Mouse (Mus musculus) kidney, postnatal 25 days (tissue): ENCODE results near the gene Gm20458.
A peak's percentile ranks its signal among the peaks of the same experiment; 100 is the strongest.

Experiments
- DNase-seq, 2 experiments: peaks; one replicate each; pipeline ENCODE4 v3.0.0; 2021; ENCODE audit warnings: mixed read lengths in 2 of 2

The Gm20458 gene

DNA sequence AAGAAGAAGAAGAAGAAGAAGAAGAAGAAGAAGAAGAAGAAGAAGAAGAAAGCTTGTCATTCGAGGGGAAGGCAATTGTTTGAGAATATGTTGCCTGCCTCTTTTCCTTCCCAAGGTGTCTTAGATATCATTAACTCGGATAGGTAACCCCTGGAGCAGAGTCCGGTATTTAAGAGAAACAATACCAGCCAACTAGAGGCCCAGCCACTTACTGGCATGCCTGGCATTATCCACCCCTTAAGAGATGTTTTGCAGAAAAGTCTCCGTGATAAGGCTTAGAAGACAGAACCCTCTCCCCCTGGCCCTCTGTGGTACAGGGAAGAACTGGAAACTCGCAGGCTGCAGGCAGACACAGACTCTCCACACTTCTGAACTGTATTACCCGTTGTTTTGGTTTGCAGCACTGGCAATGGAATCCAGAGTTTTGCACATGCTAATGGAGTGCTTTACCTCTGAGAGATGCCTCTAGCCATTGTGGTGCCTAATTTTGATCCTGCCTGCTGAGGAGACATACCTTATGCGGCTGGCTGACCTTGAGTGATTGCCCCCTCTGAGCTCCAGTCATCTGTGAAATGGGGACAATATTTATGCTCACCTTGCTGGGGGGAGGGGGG is 6.8 kb upstream of the Gm20458 start:
- peak; percentile 42 to 68 for DNase-seq

DNA sequence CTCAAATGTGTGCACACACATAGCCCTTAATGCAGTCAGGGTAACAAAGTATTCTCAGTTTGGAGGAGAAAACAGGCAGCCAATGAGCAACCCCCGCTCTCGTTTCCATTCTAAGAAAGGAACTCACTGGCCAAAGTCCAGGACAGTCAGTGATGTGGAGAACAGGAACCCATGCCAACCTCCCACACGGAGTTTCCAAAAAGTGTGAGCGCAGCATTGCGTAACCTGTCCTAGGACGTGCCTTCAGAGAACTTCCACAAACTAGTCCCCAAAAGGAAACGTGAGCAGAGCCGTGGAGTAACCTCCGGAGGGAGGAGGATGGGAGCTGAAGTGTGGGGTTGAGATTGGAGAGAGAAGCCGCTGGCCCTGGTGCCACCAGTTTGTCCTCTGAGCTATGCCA is 5.9 kb upstream of the Gm20458 start:
- DNase-seq, result peak; percentile 95 to 96

DNA sequence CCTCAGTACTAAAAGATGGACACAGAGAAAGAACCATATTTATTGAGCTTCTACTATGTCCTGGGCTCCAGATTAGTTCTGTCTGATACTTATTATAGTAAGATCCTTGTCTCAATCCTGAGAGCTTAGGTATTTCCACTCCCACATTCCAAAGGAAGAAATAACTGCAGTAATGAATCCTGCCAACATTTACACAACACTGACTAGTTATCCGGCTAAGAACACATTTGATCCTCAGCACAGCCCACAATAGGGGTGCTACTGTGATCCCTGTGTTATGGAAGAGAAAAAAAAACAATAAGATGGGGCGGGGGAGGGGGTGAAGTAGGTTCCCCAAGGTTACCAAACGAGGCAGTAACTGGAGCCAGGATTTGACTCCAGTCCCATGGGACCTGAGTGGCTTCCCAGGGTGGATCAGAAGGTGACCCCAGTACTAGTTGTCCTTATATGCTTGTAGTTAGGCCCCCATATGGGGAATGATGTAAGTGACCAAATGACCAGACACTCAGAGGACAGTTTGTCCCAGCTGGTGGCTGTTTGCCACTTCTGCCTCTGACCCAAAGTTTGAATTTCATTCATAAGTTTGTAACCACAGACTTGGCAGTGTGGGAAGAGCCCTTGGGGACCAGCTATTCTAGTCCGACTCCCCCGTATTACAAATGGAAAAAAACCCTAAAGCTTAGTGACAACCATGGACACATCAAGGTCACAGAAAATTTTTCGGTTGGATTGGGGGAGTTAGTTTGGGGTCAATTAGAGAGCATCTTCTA is 5.2 kb upstream of the Gm20458 start:
- DNase-seq, result peak in 1 of 2 experiments; percentile 71

DNA sequence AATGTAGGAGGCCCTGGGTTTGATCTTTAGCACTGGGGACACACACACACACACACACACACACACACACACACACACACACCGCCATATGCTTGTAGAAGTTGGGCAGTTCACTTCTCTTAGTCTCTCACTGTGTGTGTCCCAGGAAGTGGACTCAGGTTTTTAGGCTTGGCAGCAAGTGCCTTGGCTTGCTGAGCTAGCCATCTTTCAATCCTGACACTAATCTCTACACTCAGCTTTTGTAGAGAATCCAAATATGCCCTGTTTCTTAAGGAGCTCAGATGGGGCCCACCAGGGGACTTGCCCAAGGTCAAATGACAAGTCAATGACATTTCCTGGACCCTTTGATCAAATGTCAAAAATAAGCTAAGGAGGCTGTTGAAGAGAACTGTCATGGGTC is 4.4 kb upstream of the Gm20458 start:
- DNase-seq, result no peak

DNA sequence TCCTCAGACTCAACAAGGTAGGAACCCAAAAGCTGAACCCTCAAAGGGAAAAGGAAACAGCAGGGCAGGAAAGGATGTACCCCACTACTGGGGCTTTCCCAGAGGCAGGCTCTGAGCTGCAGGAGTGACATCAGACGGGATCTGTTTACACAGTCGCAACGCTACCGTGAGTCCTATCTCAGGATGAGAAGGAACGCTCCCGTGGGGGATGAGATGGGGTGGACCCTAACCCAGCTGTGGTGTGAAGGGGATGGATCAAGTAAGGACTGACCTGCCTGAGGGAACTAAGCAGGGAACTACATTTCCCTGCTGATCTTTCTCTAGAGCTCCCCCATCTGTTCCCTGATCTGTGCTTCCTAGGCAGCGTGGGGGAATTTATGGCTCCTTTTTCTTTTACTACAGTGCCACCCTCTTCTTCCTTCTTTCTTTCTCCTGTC is 3.9 kb upstream of the Gm20458 start, which contains the start of gene Sys1:
Gene Sys1 (plus strand): TSS at position 101 of the 437 bp plus-strand sequence.
- peak; percentile 32 to 55 for DNase-seq

DNA sequence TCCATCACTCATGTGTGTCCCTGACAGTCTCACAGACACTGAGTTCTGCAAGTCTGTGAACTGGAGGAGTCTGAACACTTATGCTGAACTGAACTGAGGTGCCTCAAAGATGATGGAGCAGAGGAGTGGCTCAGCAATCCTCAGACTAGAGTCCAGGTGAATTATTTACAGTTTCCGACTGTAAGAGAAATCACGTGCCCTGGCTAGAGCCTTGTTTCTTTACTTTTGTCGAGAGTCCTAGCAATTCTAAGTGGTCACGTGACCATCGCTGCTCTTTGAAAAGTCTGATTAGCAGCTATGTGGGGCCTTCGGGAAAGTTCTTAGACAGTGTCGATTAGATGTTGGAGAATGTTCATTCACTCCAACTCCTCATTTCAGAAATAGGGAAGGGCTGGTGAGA is 2.8 kb upstream of the Gm20458 start:
- peak; percentile 81 to 84 for DNase-seq

DNA sequence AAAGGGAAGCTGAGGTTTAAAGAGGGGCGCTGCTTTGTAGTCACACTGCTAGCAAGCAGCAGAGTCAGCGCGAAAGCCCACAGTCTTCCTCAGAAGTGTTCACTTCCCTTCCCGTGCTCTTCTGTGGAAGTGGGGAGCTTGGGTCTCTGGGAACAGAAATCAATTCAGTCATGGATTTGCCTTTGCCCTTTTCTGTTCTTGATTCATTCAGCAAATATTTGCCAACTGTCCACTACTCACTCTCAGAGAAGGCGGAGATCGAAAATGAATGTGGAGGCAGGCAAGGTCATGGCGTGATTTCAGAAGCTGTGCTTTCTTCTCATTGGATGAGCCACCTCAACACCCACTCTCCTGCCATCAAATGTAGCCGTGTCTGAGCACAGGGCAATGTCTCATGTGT is 2.2 kb upstream of the Gm20458 start:
- peak in 1 of 2 experiments; percentile 53 for DNase-seq

DNA sequence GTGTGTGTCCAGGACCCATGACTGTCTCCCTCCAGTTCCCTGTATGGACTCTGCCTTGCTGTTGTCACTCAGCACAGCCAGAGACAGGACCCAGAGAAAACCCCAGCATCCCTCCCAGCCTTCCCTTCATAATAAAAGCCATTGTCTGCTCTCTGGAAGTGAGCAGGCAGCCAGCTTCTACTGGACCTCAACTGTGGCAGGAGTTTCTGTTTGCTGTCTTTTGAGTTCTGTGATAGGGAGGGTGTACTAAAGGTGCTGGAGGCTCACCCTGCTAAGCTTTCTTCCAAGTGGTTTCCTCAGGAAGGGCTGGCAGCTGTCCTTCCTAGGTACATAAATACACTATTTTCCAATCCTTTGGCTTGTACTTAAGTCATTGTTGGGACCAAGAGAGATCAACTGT is 4.4 kb downstream of the Gm20458 start:
- DNase-seq, result no peak

DNA sequence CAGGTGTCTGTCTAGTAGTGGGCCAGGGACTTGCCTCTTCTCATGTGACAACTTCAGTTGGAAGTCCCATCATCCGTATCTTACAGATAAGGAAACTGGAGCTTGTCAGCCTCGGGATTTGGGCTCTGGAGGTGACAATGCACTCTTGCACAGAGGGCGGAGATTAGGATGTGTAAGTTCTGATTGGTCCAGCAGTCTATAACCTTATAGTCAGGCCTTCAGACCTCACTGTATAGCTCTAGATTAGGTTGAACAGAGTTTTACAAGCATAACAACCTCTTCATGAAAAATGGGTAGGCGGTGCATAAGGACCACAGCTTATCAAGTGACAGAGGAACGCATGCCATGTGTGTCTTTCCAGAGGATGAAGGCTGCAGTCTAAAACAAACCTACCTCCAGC is 6.0 kb downstream of the Gm20458 start:
- DNase-seq, result no peak

DNA sequence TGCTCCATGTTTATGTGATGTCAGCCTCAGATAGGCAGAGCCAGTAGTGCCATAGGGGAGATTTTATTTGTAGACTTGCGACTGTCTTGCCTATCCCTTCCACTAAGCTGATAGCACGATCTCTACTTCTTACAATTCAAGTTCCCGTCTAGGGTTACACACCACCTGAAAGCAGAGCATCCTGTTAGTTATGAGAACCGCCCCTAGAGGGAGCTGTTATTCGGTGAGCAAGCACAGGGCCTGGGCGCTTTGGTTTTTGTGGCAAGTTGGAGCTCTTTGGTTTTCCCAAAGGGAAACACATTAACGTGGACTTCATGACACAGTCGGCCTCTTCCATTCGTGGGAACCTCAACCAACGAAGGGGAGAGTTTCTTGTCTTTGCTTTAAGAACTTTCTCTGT is 9.5 kb downstream of the Gm20458 start:
- DNase-seq, result peak; percentile 78 to 88

DNA sequence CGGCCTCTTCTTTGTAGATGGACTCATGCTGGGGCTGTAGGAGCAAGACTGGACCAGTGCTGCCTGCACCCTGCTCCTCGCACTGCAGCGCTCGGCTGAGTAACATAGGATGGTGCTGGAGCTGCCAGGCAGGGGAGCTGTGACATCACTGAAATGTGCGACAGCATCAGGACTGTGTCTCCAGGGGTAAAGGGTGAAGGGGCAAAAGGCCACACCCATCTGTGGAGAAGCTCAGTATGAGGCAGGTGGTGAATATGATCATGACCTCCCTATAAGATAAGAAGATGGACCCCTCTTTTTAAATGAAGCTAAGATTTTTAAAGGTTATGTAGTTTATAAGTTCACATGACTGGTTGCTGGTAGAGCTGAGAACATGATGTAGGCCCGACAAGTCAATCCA is 12.9 kb downstream of the Gm20458 start, which contains the start of gene Trp53tg5:
Gene Trp53tg5 (minus strand): TSS at position 101 of the 400 bp plus-strand sequence.
- DNase-seq, result no peak

DNA sequence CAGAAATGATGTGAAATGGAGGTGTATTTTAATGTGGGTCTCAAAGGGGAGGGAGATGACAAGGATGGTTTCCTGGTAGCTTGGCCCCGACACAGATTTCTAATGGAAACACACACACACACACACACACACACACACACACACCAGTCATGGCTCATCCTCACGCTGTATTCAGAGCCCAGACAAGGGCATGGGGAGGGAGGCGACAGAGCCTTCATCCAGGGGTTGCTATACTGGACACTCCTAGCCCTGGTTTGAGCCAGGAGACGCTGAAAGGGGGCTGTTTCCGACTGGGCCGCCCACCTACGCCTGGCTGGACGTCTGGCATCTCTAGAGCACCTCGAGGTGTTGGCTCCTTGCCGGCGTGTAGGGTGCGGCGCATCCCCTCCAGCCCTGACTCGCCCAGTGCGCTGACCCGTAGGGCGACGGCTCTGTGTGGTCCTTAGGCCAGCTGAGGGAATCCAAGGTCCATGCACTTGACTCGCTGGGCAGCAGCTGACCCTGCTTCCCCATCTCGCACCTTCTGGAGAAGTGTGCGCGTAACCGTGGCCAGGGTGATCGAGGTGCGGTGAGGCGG is 25.0 kb downstream of the Gm20458 start, which contains the start of gene Dbndd2:
Gene Dbndd2 (plus strand): TSS at position 426 of the 577 bp plus-strand sequence.
- peak; percentile 79 to 90 for DNase-seq

DNA sequence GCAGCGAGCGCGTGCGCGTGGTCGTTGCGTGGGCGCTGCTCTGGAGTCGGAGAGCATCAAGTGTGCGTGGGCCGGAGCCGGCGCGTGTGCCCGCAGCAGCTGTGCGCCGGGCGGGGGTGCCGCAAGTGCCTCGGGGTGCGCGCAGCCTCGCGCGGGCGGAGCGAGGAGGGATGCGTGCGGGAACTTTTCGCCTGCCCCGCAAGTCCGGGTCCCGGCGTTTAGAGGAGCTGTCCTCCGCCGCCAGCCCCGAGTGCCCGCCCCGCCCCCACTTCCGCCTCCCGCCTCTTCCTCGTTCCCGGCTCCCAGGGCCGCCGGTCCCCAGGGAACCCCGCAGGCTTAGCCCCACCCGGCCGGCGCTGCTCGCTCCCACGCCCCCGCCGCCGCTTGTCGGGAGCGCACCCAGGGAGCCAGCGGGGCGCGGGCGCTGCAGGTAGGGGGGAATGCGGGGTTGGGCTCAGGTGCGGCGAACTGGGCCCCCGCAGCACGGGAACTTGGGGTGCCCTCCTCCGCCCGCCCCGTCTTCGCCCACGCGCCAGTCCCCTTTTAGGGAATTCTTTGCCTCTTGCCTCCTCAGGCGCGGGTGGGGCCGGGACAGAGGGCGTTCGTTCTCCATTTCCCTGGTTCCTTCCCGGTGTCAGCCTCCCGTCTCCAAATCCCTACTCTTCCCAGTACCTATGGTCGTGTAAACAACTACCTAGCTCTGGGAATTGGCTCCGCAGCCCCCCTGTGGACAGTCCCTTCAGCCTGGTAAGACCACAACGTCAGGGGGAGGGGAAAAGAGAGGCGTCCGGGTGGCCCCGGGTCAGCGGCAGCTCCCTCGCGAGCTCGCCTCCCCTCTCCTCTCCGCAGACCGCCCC is 25.7 kb downstream of the Gm20458 start:
- DNase-seq, result peak; percentile 77 to 83

DNA sequence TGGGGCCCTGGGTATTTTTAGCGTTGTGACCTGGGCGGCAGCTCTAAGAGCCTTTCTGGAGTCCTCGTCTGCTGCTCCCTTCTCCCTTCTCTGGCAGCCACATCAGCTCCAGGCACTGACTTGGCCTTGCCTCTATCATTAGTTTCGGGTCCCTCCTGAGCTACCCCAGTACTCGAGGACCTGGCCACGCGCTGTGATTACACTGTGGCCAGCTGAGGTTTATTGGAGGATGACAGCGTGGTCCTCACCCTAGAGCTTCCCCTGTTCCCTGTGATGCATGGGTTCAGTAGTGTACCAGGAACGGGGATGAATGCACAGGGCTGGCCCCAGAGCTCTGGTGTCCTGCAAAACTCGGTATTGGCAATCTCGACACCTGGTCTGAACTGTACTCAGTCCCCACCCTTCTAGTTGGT is 26.4 kb downstream of the Gm20458 start:
- no peak for DNase-seq

DNA sequence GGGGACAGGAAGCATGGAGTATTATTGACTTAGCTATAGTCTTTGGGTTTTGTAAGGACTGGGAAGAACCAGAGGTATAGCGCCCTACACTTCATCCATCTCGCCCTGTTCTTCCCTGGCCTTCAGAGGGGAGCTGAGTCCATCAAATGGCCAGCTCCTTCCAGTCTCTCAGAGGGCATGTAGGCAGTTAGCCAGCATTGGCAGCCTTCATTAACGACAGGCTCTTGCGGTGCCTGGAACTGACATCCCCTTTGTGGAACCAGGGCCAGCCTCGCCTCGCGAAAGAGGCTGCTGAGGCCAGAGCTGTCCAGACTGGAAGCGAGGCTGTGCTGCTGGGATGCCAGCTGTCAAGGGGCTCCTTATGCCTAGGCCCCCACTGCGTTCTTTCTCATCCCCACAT is 27.0 kb downstream of the Gm20458 start:
- DNase-seq, result no peak

DNA sequence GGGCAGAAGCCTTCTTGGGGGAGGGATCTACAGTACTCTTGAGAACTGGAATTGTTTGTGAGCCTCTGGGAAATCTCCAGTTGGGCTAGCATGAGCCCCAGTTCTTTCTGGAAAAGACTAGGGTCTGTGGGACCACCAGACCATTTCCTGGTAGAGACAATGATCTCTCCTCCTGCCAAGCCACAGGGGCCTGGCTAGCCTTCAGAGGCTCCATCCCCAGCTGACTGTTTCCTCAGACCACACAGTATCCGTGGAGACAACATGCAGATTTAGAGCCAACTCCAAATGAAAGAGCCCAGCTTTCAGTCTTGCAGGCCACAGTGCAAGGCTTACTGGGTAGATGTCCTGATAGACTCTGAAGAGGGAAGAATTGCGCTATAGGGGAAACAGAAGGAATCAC is 33.4 kb downstream of the Gm20458 start:
- DNase-seq, result no peak

DNA sequence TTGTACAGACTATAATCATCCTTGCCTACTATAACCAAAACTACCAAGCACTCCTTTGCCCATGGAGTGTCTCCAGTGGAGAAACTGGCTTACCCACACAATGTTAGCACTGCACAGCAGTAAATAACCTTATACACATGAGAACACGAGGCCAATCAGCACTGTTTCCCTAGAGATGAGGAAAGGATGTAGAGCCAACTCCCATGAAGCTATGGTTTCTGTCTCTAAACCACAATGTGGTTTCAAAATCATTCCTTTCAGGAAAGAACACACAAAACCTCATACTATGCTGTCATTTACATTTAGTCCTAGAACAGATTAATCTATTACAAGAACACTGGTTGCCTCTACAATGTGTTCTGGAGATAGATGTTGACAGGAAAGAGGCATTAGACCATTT is 35.6 kb downstream of the Gm20458 start:
- no peak for DNase-seq

DNA sequence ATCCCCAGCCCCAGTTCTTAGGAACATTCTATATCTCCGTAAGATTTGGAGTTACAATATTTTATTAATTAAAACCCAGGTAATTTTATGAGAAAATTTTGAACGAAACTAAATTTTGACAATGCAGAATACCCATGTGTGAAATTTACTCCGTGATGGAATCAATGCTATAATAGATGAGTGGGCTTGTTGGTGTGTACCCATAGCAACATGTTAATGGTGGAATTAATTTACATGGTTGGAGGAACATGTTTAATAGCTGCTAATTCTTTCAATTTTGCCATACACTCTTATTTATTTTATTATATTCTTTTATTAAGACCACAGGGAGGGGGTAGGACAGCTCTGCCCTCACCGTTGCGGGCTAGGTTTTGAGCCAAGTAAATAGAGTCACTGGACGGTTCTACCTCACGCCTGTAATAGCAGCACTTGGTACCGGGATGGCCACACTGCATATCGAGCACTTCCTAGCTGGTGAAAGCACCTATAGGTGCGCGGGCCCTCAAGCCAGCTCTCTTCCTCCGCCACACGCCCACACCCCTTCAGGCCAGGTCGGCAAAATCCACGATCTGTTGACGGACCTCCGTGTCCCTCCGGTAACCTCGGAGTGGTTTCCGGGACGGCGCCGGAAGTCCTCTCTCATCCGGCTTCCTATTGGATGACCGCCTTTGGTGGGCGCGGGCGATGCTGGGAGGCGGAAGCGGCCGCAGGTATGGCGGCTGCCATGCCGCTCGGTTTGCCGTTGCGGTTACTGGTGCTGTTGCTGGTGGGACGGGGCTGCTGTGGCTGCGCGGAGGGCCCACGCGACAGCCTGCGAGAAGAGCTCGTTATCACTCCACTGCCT is 36.3 kb downstream of the Gm20458 start, which contains the start of gene Pigt:
Gene Pigt (plus strand): TSS at position 674 of the 844 bp plus-strand sequence.
- peak; percentile 88 to 95 for DNase-seq

DNA sequence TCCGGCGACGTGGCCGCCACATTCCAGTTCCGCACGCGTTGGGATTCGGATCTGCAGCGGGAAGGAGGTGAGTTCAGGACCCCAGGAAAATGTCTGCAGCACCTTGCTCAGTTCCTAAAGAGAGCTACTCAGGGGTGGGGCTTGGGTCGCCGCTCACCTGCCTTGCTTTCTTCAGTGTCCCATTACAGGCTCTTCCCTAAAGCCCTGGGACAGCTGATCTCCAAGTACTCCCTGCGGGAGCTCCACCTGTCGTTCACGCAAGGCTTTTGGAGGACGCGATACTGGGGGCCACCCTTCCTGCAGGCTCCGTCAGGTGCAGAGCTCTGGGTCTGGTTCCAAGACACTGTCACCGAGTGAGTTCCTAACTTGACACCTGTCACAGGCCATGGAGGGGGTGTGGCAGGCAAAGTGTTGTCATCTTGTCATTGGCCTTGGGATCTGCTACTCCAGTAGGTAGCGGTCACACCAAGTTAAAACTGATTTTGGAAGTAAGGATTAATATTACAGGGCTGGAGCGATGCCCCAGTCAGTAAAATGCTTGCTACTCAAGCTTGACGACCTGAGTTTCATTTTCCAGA is 37.0 kb downstream of the Gm20458 start:
- DNase-seq, result no peak

DNA sequence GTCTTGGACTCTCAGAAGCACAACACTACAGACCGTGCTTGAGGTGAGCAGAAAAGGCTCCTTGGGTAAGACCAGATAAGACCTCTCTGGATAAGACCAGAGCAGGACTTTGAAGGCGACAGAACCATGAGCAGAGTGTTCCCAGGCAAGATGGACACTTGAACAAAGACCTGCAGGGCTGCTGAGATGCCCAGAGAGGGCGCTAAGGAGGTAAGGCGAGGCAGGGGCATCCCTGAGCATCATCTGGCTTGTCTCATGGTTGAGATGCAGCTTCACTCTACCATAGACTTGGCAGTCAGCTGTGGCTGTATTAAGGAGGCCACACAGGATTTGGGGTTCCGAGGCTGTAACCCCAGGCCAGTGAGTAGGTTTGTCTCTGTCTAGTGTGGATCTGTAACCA is 38.5 kb downstream of the Gm20458 start:
- DNase-seq, result no peak

DNA sequence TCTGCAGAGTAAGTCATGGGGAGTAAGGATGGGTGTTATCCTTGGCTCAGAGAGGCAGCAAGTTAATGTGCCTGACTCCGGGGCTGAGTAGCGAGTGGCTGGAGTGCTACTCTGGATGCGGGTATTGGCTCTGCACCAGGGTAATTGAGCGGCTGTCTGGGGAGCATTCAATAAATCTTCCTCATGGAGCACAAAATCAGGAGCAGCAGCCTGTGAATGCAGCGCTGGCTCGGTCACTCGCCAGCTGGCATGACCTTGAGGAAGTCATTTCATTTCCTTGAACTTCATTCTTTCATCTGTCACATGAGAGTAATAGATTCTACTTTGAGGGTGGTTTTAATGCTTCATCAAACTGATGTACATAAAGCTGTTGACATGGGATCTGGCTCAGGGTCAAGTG is 39.7 kb downstream of the Gm20458 start:
- DNase-seq, result peak; percentile 52 to 75
